Mouse (Mus musculus) CH12.LX (cell line): ENCODE measurements around the gene Gm11559. TPM values are rescaled to one million over a fixed set of nuclear protein-coding genes. Genes with fewer than 3 reads are reported as not detected.

Experiments
- DNase-seq: peaks from one replicate; pipeline ENCODE4 v3.0.0-alpha.2; 2013; ENCODE audit errors: extremely low read depth
- H3K27ac ChIP-seq: 2 replicates; pipeline ENCODE4 v1.5.1; 2012; ENCODE audit warnings: low read depth, mild to moderate bottlenecking, control low read depth, moderate library complexity; ENCODE audit not compliant: insufficient read depth
- H3K27me3 ChIP-seq: replicated peaks from 2 replicates; pipeline ENCODE3; 2012; ENCODE audit warnings: inconsistent platforms
- H3K36me3 ChIP-seq, 2 experiments: replicated peaks in 1 of 2; 2 replicates each; pipeline versions ENCODE3 to v1.6.1; 2012; ENCODE audit warnings: inconsistent platforms in 1 of 2, low read length in 1 of 2, mild to moderate bottlenecking in 1 of 2, mixed read lengths in 1 of 2, moderate library complexity in 1 of 2; ENCODE audit not compliant: control insufficient read depth in 1 of 2, insufficient read depth in 1 of 2
- H3K4me1 ChIP-seq, 2 experiments: 2 replicates each; pipeline ENCODE4 v1.6.1; 2012; ENCODE audit warnings: inconsistent platforms in 1 of 2, moderate library complexity in 1 of 2; ENCODE audit not compliant: insufficient read depth in 2 of 2, control insufficient read depth in 1 of 2
- H3K4me2 ChIP-seq: 2 replicates; pipeline ENCODE4 v1.6.1; 2012; ENCODE audit warnings: low read depth, mild to moderate bottlenecking, control low read depth; ENCODE audit not compliant: poor library complexity, insufficient read depth, severe bottlenecking
- H3K4me3 ChIP-seq, 3 experiments: fragments of 150-350 bp in 1 of 3; sonication (generic) in 1 of 3; replicated peaks in 1 of 3; 2 replicates each; pipeline versions ENCODE3 to v1.5.1; 2011 to 2012; ENCODE audit warnings: low read depth in 2 of 3, low read length in 2 of 3, mild to moderate bottlenecking in 2 of 3, moderate library complexity in 2 of 3, control low read depth in 1 of 3, improper control_type of control experiment in 1 of 3, inconsistent platforms in 1 of 3, mixed read lengths in 1 of 3; ENCODE audit not compliant: poor library complexity in 1 of 3
- H3K79me2 ChIP-seq: replicated peaks from 2 replicates; pipeline ENCODE4 v1.6.1; 2012; ENCODE audit warnings: mild to moderate bottlenecking, moderate library complexity; ENCODE audit not compliant: control insufficient read depth, poor library complexity, insufficient read depth, severe bottlenecking; ENCODE audit errors: extremely low read depth
- H3K9ac ChIP-seq: 2 replicates; pipeline ENCODE4 v1.6.1; 2012; ENCODE audit warnings: low read depth, mild to moderate bottlenecking, control low read depth, moderate library complexity; ENCODE audit not compliant: insufficient read depth
- H3K9me3 ChIP-seq: replicated peaks from 2 replicates; pipeline ENCODE3; 2012; ENCODE audit warnings: low read length, inconsistent platforms, mixed read lengths
- E2F4 ChIP-seq: IDR thresholded peaks from 2 replicates; pipeline ENCODE4 v1.6.1; 2011; ENCODE audit warnings: low read depth, low read length, improper control_type of control experiment; ENCODE audit not compliant: insufficient replicate concordance
- ELF1 ChIP-seq: IDR thresholded peaks from 2 replicates; pipeline ENCODE4 v1.6.1; 2014; ENCODE audit warnings: low read depth, mild to moderate bottlenecking, inconsistent platforms, low read length, improper control_type of control experiment
- IRF4 ChIP-seq: IDR thresholded peaks from 2 replicates; pipeline ENCODE4 v1.6.1; 2014; ENCODE audit warnings: low read depth, mild to moderate bottlenecking, inconsistent platforms, low read length, improper control_type of control experiment
- JUND ChIP-seq: conservative IDR thresholded peaks from 2 replicates; pipeline ENCODE4 v1.6.1; 2011; ENCODE audit warnings: low read depth, low read length, improper control_type of control experiment
- KAT2A ChIP-seq: IDR thresholded peaks from 2 replicates; pipeline ENCODE4 v1.6.1; 2012; ENCODE audit warnings: low read length, improper control_type of control experiment, inconsistent platforms; ENCODE audit not compliant: insufficient replicate concordance
- MAFK ChIP-seq: IDR thresholded peaks from 2 replicates; pipeline ENCODE4 v1.6.1; 2011; ENCODE audit warnings: low read length, improper control_type of control experiment; ENCODE audit not compliant: insufficient replicate concordance
- MAX ChIP-seq: IDR thresholded peaks from 2 replicates; pipeline ENCODE4 v1.6.1; 2011; ENCODE audit warnings: low read length, improper control_type of control experiment
- MAZ ChIP-seq: IDR thresholded peaks from 2 replicates; pipeline ENCODE4 v1.6.1; 2012; ENCODE audit warnings: low read depth, mild to moderate bottlenecking, inconsistent platforms, low read length, improper control_type of control experiment, moderate library complexity
- MEF2A ChIP-seq: IDR thresholded peaks from 2 replicates; pipeline ENCODE4 v1.6.1; 2014; ENCODE audit warnings: low read depth, mild to moderate bottlenecking, inconsistent platforms, low read length, improper control_type of control experiment, borderline replicate concordance
- MXI1 ChIP-seq: IDR thresholded peaks from 2 replicates; pipeline ENCODE4 v1.6.1; 2011; ENCODE audit warnings: mild to moderate bottlenecking, low read depth, low read length, improper control_type of control experiment
- MYC ChIP-seq: IDR thresholded peaks from 2 replicates; pipeline ENCODE4 v1.6.1; 2011; ENCODE audit warnings: low read depth, mild to moderate bottlenecking, improper control_type of control experiment, low read length
- NRF1 ChIP-seq: IDR thresholded peaks from 2 replicates; pipeline ENCODE4 v1.6.1; 2014; ENCODE audit warnings: low read depth, mild to moderate bottlenecking, inconsistent platforms, low read length, improper control_type of control experiment, moderate library complexity
- PAX5 ChIP-seq: IDR thresholded peaks from 2 replicates; pipeline ENCODE4 v1.6.1; 2012; ENCODE audit warnings: low read length, inconsistent platforms, mixed read lengths
- POLR2A ChIP-seq: IDR thresholded peaks from 2 replicates; pipeline ENCODE4 v1.6.1; 2011; ENCODE audit warnings: low read depth, mild to moderate bottlenecking, improper control_type of control experiment, low read length
- POLR2AphosphoS2 ChIP-seq: IDR thresholded peaks from 2 replicates; pipeline ENCODE4 v1.6.1; 2011; ENCODE audit warnings: low read depth, low read length, improper control_type of control experiment
- SIN3A ChIP-seq: IDR thresholded peaks from 2 replicates; pipeline ENCODE4 v1.6.1; 2012; ENCODE audit warnings: low read length, improper control_type of control experiment, inconsistent platforms
- TBP ChIP-seq: conservative IDR thresholded peaks from 2 replicates; pipeline ENCODE4 v1.6.1; 2011; ENCODE audit warnings: low read depth, low read length, improper control_type of control experiment
- UBTF ChIP-seq: IDR thresholded peaks from 2 replicates; pipeline ENCODE4 v1.6.1; 2012; ENCODE audit warnings: low read depth, mild to moderate bottlenecking, inconsistent platforms, low read length, improper control_type of control experiment, moderate library complexity
- USF1 ChIP-seq: IDR thresholded peaks from 2 replicates; pipeline ENCODE4 v1.6.1; 2014; ENCODE audit warnings: low read depth, mild to moderate bottlenecking, inconsistent platforms, low read length, improper control_type of control experiment
- USF2 ChIP-seq: conservative IDR thresholded peaks from 2 replicates; pipeline ENCODE4 v1.6.1; 2011; ENCODE audit warnings: low read depth, low read length, improper control_type of control experiment
- ZC3H11A ChIP-seq: IDR thresholded peaks from 2 replicates; pipeline ENCODE4 v1.6.1; 2012; ENCODE audit warnings: low read depth, mild to moderate bottlenecking, inconsistent platforms, low read length, improper control_type of control experiment
- ZMIZ1 ChIP-seq: IDR thresholded peaks from 2 replicates; pipeline ENCODE4 v1.6.1; 2012; ENCODE audit warnings: low read depth, mild to moderate bottlenecking, inconsistent platforms, low read length, improper control_type of control experiment
- ZNF384 ChIP-seq: IDR thresholded peaks from 2 replicates; pipeline ENCODE4 v1.6.1; 2012; ENCODE audit warnings: low read depth, low read length, improper control_type of control experiment, inconsistent platforms
- dilution Hi-C: fragments of 300-500 bp; cut with MboI; formaldehyde crosslinking; loops from 2 replicates; pipeline ENCODE4 v1.14.3; 2020; ENCODE audit warnings: low sequenced_read_pairs; ENCODE audit not compliant: extremely low pct_unique_long_range_greater_than_20kb, extremely low pct_ligation_motif_present
- in situ Hi-C: fragments of 300-500 bp; cut with MboI; formaldehyde crosslinking; loops from 3 replicates; pipeline ENCODE4 v1.14.3; 2019; ENCODE audit warnings: low sequenced_read_pairs, low pct_ligation_motif_present, low pct_unique_long_range_greater_than_20kb, mixed read lengths
- polyA plus RNA-seq: library from polyadenylated mRNA; unstranded; fragments of >175 nt; gene quantifications from 2 replicates; pipeline ENCODE4 v1.2.1, GENCODE M21; 2012; ENCODE audit warnings: low read depth; ENCODE audit not compliant: insufficient read length
- total RNA-seq, 2 experiments: library from RNA; depleted of rRNA; stranded (reverse); fragments of 300-350 nt in 1 of 2; fragments of >200 nt in 1 of 2; gene quantifications; 2 replicates each; pipeline ENCODE4 v1.2.3; 2012 to 2014

Gene Gm11559
- total and polyA plus RNA-seq, 3 experiments = not detected

- dilution Hi-C loops = no loop called here
- in situ Hi-C loops = no loop called here
- no peak within 1 kb of the TSS for H3K27ac ChIP-seq
- no peak within 1 kb of the TSS for H3K4me3 ChIP-seq
- H3K36me3 ChIP-seq = no peaks in the 10 kb centered on the region
- TF ChIP-seq USF2 (no peak), ELF1 (no peak), POLR2AphosphoS2 (no peak), POLR2A (no peak), USF1 (no peak), PAX5 (no peak), UBTF (no peak), NRF1 (no peak), ZC3H11A (no peak), E2F4 (no peak), TBP (no peak), MEF2A (no peak), MYC (no peak)
- H3K4me1 ChIP-seq = no peaks in the 10 kb centered on the region
- peaks cover 57% of the 10 kb centered on the region for H3K27me3 ChIP-seq
- no peak within 1 kb of the TSS for H3K9ac ChIP-seq
- DNase-seq = no peak
- H3K79me2 ChIP-seq = no peaks in the 10 kb centered on the region
- H3K4me2 ChIP-seq = no peak within 1 kb of the TSS
- H3K9me3 ChIP-seq = no peaks in the 10 kb centered on the region
These were observed 43.3 kb downstream of the Gm11559 start, which contains the start of gene Krtap31-1 for GRCm38 (mm10) chr11:99907620-99908019. Krtap31-1 (plus strand) TSS chr11:99907920.

- no peaks in the 10 kb centered on the region for H3K36me3 ChIP-seq
- no peak for DNase-seq
- H3K27me3 ChIP-seq = peaks cover 83% of the 10 kb centered on the region
- H3K27ac ChIP-seq = no peak within 1 kb of the TSS
- no peaks in the 10 kb centered on the region for H3K9me3 ChIP-seq
- in situ Hi-C loops = no loop called here
- no peak within 1 kb of the TSS for H3K9ac ChIP-seq
- no peak within 1 kb of the TSS for H3K4me2 ChIP-seq
- no peaks in the 10 kb centered on the region for H3K79me2 ChIP-seq
- H3K4me1 ChIP-seq = no peaks in the 10 kb centered on the region
- dilution Hi-C loops = no loop called here
- TF ChIP-seq PAX5 = no peak
- TF ChIP-seq NRF1 = no peak
- no peak for TF ChIP-seq JUND
- no peak for TF ChIP-seq MAX
- TF ChIP-seq MAZ = no peak
- no peak for TF ChIP-seq SIN3A
- no peak for TF ChIP-seq IRF4
- no peak for TF ChIP-seq MYC
- no peak for TF ChIP-seq MXI1
- no peak for TF ChIP-seq KAT2A
- no peak for TF ChIP-seq ZMIZ1
- no peak for TF ChIP-seq ELF1
- TF ChIP-seq ZNF384 = no peak
- TF ChIP-seq MAFK = no peak
- no peak within 1 kb of the TSS for H3K4me3 ChIP-seq
These were observed 50.2 kb downstream of the Gm11559 start, which contains the start of gene Gm11565 for GRCm38 (mm10) chr11:99914451-99914850. Gm11565 (plus strand) TSS chr11:99914751.

Other genes starting within 250 kb of the Gm11559 start
Only the 20 nearest of the 37 such genes appear.
- not detected in 2 replicates for gene Gm11595, start 91.6 kb upstream of the Gm11559 start, total RNA-seq (2012; rRNA removed)
- gene Gm11595, start 91.6 kb upstream of the Gm11559 start, total RNA-seq (2014; rRNA removed) = not detected in 2 replicates
- gene Gm11595, start 91.6 kb upstream of the Gm11559 start, polyA plus RNA-seq = not detected in 2 replicates
- gene Krtap4-8, start 83.8 kb upstream of the Gm11559 start, total RNA-seq (2012; rRNA removed) = not detected in 2 replicates
- gene Krtap4-8, start 83.8 kb upstream of the Gm11559 start, total RNA-seq (2014; rRNA removed) = not detected in 2 replicates
- not detected in 2 replicates for gene Krtap4-8, start 83.8 kb upstream of the Gm11559 start, polyA plus RNA-seq
- gene Krtap4-9, start 79.3 kb upstream of the Gm11559 start, total RNA-seq (2012; rRNA removed) = not detected in 2 replicates
- gene Krtap4-9, start 79.3 kb upstream of the Gm11559 start, total RNA-seq (2014; rRNA removed) = not detected in 2 replicates
- not detected in 2 replicates for gene Krtap4-9, start 79.3 kb upstream of the Gm11559 start, polyA plus RNA-seq
- not detected in 2 replicates for gene Gm11596, start 71.0 kb upstream of the Gm11559 start, total RNA-seq (2012; rRNA removed)
- gene Gm11596, start 71.0 kb upstream of the Gm11559 start, total RNA-seq (2014; rRNA removed) = not detected in 2 replicates
- gene Gm11596, start 71.0 kb upstream of the Gm11559 start, polyA plus RNA-seq = not detected in 2 replicates
- gene Gm11569, start 65.5 kb upstream of the Gm11559 start, total RNA-seq (2012; rRNA removed) = not detected in 2 replicates
- gene Gm11569, start 65.5 kb upstream of the Gm11559 start, total RNA-seq (2014; rRNA removed) = not detected in 2 replicates
- gene Gm11569, start 65.5 kb upstream of the Gm11559 start, polyA plus RNA-seq = not detected in 2 replicates
- gene Gm11554, start 60.0 kb upstream of the Gm11559 start, total RNA-seq (2012; rRNA removed) = not detected in 2 replicates
- not detected in 2 replicates for gene Gm11554, start 60.0 kb upstream of the Gm11559 start, total RNA-seq (2014; rRNA removed)
- not detected in 2 replicates for gene Gm11554, start 60.0 kb upstream of the Gm11559 start, polyA plus RNA-seq
- not detected in 2 replicates for gene Krtap4-13, start 54.6 kb upstream of the Gm11559 start, total RNA-seq (2012; rRNA removed)
- not detected in 2 replicates for gene Krtap4-13, start 54.6 kb upstream of the Gm11559 start, total RNA-seq (2014; rRNA removed)
- gene Krtap4-13, start 54.6 kb upstream of the Gm11559 start, polyA plus RNA-seq = not detected in 2 replicates
- not detected in 2 replicates for gene Gm11564, start 48.8 kb upstream of the Gm11559 start, total RNA-seq (2012; rRNA removed)
- not detected in 2 replicates for gene Gm11564, start 48.8 kb upstream of the Gm11559 start, total RNA-seq (2014; rRNA removed)
- gene Gm11564, start 48.8 kb upstream of the Gm11559 start, polyA plus RNA-seq = not detected in 2 replicates
- gene 2300003K06Rik, start 26.4 kb upstream of the Gm11559 start, total RNA-seq (2012; rRNA removed) = not detected in 2 replicates
- gene 2300003K06Rik, start 26.4 kb upstream of the Gm11559 start, total RNA-seq (2014; rRNA removed) = not detected in 2 replicates
- not detected in 2 replicates for gene 2300003K06Rik, start 26.4 kb upstream of the Gm11559 start, polyA plus RNA-seq
- not detected in 2 replicates for gene Krtap4-16, start 12.9 kb upstream of the Gm11559 start, total RNA-seq (2012; rRNA removed)
- gene Krtap4-16, start 12.9 kb upstream of the Gm11559 start, total RNA-seq (2014; rRNA removed) = not detected in 2 replicates
- gene Krtap4-16, start 12.9 kb upstream of the Gm11559 start, polyA plus RNA-seq = not detected in 2 replicates
- gene Gm11568, start 6.6 kb upstream of the Gm11559 start, total RNA-seq (2012; rRNA removed) = not detected in 2 replicates
- not detected in 2 replicates for gene Gm11568, start 6.6 kb upstream of the Gm11559 start, total RNA-seq (2014; rRNA removed)
- gene Gm11568, start 6.6 kb upstream of the Gm11559 start, polyA plus RNA-seq = not detected in 2 replicates
- gene Krtap9-1, start 8.9 kb downstream of the Gm11559 start, total RNA-seq (2012; rRNA removed) = not detected in 2 replicates
- not detected in 2 replicates for gene Krtap9-1, start 8.9 kb downstream of the Gm11559 start, total RNA-seq (2014; rRNA removed)
- gene Krtap9-1, start 8.9 kb downstream of the Gm11559 start, polyA plus RNA-seq = not detected in 2 replicates
- not detected in 2 replicates for gene Gm11567, start 14.7 kb downstream of the Gm11559 start, total RNA-seq (2012; rRNA removed)
- gene Gm11567, start 14.7 kb downstream of the Gm11559 start, total RNA-seq (2014; rRNA removed) = not detected in 2 replicates
- not detected in 2 replicates for gene Gm11567, start 14.7 kb downstream of the Gm11559 start, polyA plus RNA-seq
- gene Krtap31-1, start 43.4 kb downstream of the Gm11559 start, total RNA-seq (2012; rRNA removed) = not detected in 2 replicates
- gene Krtap31-1, start 43.4 kb downstream of the Gm11559 start, total RNA-seq (2014; rRNA removed) = not detected in 2 replicates
- not detected in 2 replicates for gene Krtap31-1, start 43.4 kb downstream of the Gm11559 start, polyA plus RNA-seq
- not detected in 2 replicates for gene Gm11565, start 50.3 kb downstream of the Gm11559 start, total RNA-seq (2012; rRNA removed)
- gene Gm11565, start 50.3 kb downstream of the Gm11559 start, total RNA-seq (2014; rRNA removed) = not detected in 2 replicates
- gene Gm11565, start 50.3 kb downstream of the Gm11559 start, polyA plus RNA-seq = not detected in 2 replicates
- gene Krtap31-2, start 71.8 kb downstream of the Gm11559 start, total RNA-seq (2012; rRNA removed) = not detected in 2 replicates
- gene Krtap31-2, start 71.8 kb downstream of the Gm11559 start, total RNA-seq (2014; rRNA removed) = not detected in 2 replicates
- gene Krtap31-2, start 71.8 kb downstream of the Gm11559 start, polyA plus RNA-seq = not detected in 2 replicates
- not detected in 2 replicates for gene Krtap9-5, start 84.0 kb downstream of the Gm11559 start, total RNA-seq (2012; rRNA removed)
- not detected in 2 replicates for gene Krtap9-5, start 84.0 kb downstream of the Gm11559 start, total RNA-seq (2014; rRNA removed)
- gene Krtap9-5, start 84.0 kb downstream of the Gm11559 start, polyA plus RNA-seq = not detected in 2 replicates
- not detected in 2 replicates for gene Krtap29-1, start 114.6 kb downstream of the Gm11559 start, total RNA-seq (2012; rRNA removed)
- gene Krtap29-1, start 114.6 kb downstream of the Gm11559 start, total RNA-seq (2014; rRNA removed) = not detected in 2 replicates
- gene Krtap29-1, start 114.6 kb downstream of the Gm11559 start, polyA plus RNA-seq = not detected in 2 replicates
- not detected in 2 replicates for gene Krtap16-1, start 122.1 kb downstream of the Gm11559 start, total RNA-seq (2012; rRNA removed)
- gene Krtap16-1, start 122.1 kb downstream of the Gm11559 start, total RNA-seq (2014; rRNA removed) = not detected in 2 replicates
- not detected in 2 replicates for gene Krtap16-1, start 122.1 kb downstream of the Gm11559 start, polyA plus RNA-seq
- gene Krtap17-1, start 129.5 kb downstream of the Gm11559 start, total RNA-seq (2012; rRNA removed) = not detected in 2 replicates
- not detected in 2 replicates for gene Krtap17-1, start 129.5 kb downstream of the Gm11559 start, total RNA-seq (2014; rRNA removed)
- not detected in 2 replicates for gene Krtap17-1, start 129.5 kb downstream of the Gm11559 start, polyA plus RNA-seq